Mouse (Mus musculus): ENCODE data around the gene Col4a2. TPM values are rescaled to one million over a fixed set of nuclear protein-coding genes. Genes with fewer than 3 reads are reported as not detected.

The Col4a2 gene
- polyA plus RNA-seq, 1 experiment from 2014 or later, result 11.8 TPM

DNA sequence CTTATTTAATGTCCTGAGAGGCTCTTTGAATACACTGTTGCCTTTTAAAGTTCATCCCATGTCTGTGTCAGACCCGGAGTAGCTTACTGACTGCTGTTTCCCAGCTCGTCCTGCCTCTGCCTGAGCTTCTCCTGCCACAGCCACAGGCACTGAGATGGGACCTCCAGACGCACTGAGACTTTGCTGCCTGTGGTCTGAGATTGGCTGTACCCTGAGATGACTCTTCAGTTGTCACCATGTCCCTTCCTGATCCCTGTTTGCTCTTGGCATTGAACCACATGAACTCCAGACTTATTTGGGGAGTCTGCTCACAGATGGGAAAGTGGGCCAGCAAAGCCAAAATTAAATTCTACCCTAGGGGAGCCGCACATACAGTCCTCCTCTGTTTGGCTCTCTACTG is 54.1 kb downstream of the Col4a2 start:
- H3K4me2 ChIP-seq, result no peak overlapping the region
- no peaks in the 10 kb centered on the region for H3K36me3 ChIP-seq
- 66% methylated on average over 4 of the region's 4 CpGs for WGBS (ENCODE audit: insufficient replicate concordance)
- H3K27me3 ChIP-seq (replicated peaks), result 0 out of 2 replicates have a peak, but pooled peaks cover 3% of the 10 kb centered on the region
- H3K27ac ChIP-seq, result no peak overlapping the region
- ATAC-seq, result no peak
- no peak overlapping the region for H3K9ac ChIP-seq
- no peak overlapping the region for H3K4me3 ChIP-seq
- no peaks in the 10 kb centered on the region; the same call in none of the 2 replicates for H3K4me1 ChIP-seq
- no peaks in the 10 kb centered on the region for H3K9me3 ChIP-seq (replicated peaks)

DNA sequence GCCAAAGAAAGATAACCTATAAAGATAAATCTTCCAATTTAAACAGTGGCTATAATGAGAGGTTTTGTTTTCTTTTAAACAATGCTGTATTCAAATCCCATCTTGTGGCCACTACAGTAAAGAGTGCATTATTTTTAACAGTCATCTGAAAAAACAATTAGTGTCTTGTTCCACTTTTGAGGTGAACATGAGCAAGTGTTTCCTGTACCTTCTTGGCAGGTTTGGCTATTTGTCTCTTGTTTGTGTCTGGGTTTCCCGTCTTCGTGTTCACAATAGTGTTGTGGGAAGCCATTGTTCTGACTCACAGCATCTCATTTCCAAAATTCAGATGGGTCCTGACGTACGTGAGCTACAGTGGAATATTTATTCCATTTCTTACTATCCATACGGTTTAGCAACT is 55.1 kb downstream of the Col4a2 start:
- Histone ChIP-seq H3K9ac (no peak overlapping the region), H3K27ac (no peak overlapping the region), H3K4me1 (no peaks in the 10 kb centered on the region; the same call in none of the 2 replicates), H3K36me3 (no peaks in the 10 kb centered on the region), H3K4me2 (no peak overlapping the region), H3K9me3 (replicated peaks) (no peaks in the 10 kb centered on the region), H3K27me3 (replicated peaks) (0 out of 2 replicates have a peak, but pooled peaks cover under 1% of the 10 kb centered on the region), H3K4me3 (no peak overlapping the region)
- no peak for ATAC-seq
- WGBS (ENCODE audit: insufficient replicate concordance), result 67% methylated on average over 5 of the region's 5 CpGs

DNA sequence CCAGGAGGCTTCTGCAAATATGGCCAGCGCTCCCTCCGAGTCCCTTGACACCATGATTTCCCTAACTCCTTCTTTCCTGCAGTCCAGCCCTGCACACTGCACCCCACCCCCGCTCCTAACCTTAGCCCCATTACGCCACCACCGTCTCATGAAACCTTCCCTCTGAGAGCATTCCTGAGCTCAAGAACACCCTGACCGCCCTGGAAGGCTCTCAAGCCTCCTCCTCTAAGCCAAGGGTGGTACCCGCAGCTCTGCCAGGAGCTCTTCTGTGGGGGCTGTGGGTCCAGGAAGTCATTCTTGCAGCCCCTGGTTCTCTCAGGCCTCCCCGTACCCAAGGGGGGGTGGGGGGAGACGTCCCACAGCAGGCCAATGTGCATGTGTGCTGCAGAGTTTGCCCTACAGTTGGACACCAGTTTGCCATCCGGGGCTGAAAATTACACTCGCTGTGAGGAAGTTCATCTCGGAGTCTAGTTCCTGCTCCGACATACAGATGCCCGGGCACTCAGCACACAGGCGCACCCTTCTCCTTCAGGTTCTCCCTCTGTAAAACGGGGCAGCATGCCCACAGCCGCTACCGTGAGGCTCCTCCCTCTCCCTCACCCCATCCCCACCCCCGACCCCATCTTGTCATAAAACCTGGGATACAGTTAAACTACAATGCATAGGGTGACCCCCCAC is 57.1 kb downstream of the Col4a2 start:
- no peak for ATAC-seq
- H3K4me1 ChIP-seq, result no peaks in the 10 kb centered on the region

DNA sequence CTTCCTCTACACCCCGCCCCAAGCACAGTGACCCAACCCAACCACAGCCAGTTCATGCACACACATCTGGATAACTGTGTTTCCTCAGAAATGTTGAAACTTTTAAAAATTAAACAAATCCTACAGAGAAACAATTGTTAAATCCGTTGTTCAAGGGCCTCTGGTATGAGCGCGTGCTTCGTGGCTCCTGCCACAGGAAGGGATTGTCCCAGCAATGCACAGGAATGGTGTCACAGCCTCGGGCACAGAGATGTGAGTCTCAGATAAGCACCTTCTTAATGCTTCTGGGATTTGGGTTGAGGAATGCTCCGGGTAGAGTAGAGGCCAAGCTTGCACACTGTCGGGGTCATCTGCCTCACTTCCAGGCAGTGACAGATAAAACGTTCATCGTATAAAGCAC is 58.7 kb downstream of the Col4a2 start:
- Histone ChIP-seq H3K4me1 (no peaks in the 10 kb centered on the region), H3K4me2 (no peak overlapping the region), H3K4me3 (no peak overlapping the region), H3K27ac (no peak overlapping the region), H3K36me3 (no peaks in the 10 kb centered on the region), H3K9me3 (replicated peaks) (no peaks in the 10 kb centered on the region), H3K27me3 (replicated peaks) (no peaks in the 10 kb centered on the region), H3K9ac (no peak overlapping the region)
- no peak for ATAC-seq
- 62% methylated on average over 10 of the region's 10 CpGs for WGBS (ENCODE audit: insufficient replicate concordance)

More for the DNA sequence above, 57.1 kb downstream of the Col4a2 start:
- Histone ChIP-seq H3K9me3 (replicated peaks) (no peaks in the 10 kb centered on the region), H3K4me2 (no peak overlapping the region), H3K4me3 (no peak overlapping the region), H3K27ac (no peak overlapping the region), H3K36me3 (no peaks in the 10 kb centered on the region), H3K27me3 (replicated peaks) (no peaks in the 10 kb centered on the region), H3K9ac (no peak overlapping the region)
- 74% methylated on average over 19 of the region's 19 CpGs for WGBS (ENCODE audit: insufficient replicate concordance)

DNA sequence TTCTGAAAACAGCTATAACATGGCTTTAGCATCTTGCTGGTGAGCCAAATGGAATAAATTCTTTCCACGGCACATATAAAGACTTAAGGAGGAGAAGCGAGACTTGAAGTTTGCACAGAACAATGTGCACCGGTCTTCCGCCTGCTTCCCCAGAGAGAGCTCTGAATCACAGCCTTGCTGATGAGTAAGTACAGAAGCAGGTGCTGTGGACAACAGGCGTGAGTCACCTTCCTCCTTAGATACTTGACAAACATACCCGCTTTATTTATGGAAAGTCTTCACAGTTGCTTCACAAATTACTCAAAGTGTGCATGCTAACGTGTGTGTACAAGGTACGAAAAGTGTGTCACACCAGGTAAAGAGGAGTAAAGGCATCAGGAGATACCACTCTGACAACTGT is 59.5 kb downstream of the Col4a2 start:
- Histone ChIP-seq H3K9ac (no peak overlapping the region), H3K9me3 (replicated peaks) (no peaks in the 10 kb centered on the region), H3K36me3 (no peaks in the 10 kb centered on the region), H3K4me2 (no peak overlapping the region), H3K4me1 (no peaks in the 10 kb centered on the region), H3K27me3 (replicated peaks) (no peaks in the 10 kb centered on the region), H3K4me3 (no peak overlapping the region), H3K27ac (no peak overlapping the region)
- WGBS (ENCODE audit: insufficient replicate concordance), result 75% methylated on average over 8 of the region's 8 CpGs
- ATAC-seq, result no peak

DNA sequence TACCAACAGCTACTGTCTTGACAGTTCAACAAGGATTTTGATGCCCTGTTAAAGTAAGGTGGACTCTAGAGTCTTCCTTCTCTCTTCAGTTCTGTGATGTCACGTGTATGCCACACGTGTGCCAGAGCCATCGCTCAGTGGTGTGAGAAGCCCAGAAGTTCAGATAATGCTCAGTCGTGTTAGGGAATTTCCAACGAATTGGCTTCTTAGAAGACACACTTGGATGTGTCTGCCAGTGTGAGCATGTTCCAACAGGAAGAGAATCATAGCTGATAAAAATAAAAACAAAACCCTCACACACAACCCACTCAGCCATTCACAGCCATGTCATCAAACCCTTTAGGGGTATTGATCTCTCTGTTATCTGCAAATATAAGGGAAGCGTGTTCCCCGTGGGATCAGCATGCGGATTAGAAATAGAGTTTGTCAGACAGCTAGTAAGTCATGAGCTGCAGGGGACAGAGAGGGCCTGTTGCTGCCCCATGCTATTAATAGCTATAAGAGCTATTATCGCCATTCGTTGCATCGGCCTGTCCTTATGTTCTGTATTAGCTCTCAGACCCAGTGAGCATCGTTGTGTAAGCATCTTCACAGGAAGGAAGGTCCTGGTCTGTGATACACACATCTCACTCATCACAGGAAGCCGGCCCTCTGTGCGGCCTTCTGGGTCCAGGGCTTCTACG is 61.2 kb downstream of the Col4a2 start:
- Histone ChIP-seq H3K4me3 (no peak overlapping the region), H3K9ac (no peak overlapping the region), H3K4me2 (no peak overlapping the region), H3K27ac (no peak overlapping the region), H3K36me3 (no peaks in the 10 kb centered on the region), H3K4me1 (no peaks in the 10 kb centered on the region), H3K9me3 (replicated peaks) (no peaks in the 10 kb centered on the region), H3K27me3 (replicated peaks) (no peaks in the 10 kb centered on the region)
- 71% methylated on average over 15 of the region's 15 CpGs for WGBS (ENCODE audit: insufficient replicate concordance)
- ATAC-seq, result no peak

DNA sequence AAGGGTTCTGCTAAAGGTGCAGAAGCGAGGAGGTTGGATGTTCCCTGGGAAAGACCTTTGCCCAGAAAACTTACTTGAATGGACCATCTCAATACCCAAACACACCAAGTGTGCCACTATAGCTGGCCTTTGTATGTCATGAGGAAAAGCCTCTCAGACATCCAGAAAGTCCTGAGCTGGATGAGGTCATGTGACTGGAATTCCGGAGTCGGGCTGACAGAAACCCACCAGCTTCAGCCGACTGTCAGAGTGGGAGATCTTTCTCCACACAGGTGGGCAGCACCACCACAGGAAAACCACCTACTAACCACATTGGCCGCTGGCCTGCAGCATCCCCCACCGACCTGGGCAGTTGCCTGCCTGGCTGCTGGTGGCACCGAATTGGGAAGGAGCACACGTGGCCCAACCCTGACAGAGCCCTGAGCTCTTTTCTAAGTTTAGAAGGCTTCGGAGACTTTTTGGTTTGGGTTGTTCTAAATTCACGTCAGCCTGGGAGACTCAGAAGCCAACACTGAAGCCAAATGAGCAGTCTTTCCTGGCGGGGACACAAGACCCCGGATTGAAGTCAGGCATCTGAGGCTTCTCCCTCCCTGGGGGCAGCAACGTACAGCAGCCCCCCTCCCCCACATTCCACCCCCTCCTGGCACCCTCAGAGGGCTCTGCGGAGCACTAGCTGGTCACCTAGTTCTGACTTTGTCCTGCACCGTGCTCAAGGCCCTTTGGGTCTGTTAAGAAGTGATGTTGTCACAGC is 61.9 kb downstream of the Col4a2 start:
- 61% methylated on average over 15 of the region's 15 CpGs for WGBS (ENCODE audit: insufficient replicate concordance)
- no peak overlapping the region for H3K27ac ChIP-seq

DNA sequence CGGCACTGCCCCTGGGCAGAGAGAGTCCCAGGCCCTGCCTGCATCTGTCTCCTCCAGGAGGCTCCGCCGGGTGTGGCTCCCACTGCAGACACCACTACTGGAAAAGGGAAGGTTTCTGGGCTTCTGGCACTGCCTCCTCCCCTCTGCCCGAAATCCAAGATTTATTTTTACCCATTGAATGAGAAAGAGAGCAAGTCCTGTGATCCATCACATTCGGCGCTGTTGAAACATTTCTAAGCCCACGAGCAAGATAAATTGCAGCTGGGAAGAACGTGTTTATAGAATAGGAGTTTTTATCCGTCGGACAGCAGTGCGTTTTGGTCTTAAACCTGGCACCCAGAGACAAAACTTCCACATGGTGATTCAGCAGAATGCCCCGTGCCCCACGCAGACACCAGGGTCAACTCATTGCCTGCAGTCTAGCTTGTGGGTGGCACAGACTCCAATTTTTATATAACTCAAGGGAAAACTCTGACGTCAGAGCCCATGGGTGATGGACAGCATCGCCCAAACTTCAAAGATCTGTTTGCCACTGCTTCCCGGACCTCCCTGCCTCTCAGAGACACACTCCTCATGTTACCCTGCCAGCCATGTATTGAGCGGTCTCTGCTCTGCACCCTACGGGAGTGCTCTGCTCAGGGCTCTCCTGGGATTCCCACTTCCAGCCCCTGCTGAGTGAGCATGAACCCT is 63.3 kb downstream of the Col4a2 start:
- ATAC-seq, result no peak
- 66% methylated on average over 18 of the region's 18 CpGs for WGBS (ENCODE audit: insufficient replicate concordance)

More for the DNA sequence above, 61.9 kb downstream of the Col4a2 start:
- H3K36me3 ChIP-seq, result no peaks in the 10 kb centered on the region
- H3K27me3 ChIP-seq (replicated peaks), result no peaks in the 10 kb centered on the region
- H3K4me3 ChIP-seq, result no peak overlapping the region
- no peak overlapping the region for H3K4me2 ChIP-seq
- H3K9me3 ChIP-seq (replicated peaks), result no peaks in the 10 kb centered on the region
- no peak for ATAC-seq
- no peak overlapping the region for H3K9ac ChIP-seq
- no peaks in the 10 kb centered on the region for H3K4me1 ChIP-seq

DNA sequence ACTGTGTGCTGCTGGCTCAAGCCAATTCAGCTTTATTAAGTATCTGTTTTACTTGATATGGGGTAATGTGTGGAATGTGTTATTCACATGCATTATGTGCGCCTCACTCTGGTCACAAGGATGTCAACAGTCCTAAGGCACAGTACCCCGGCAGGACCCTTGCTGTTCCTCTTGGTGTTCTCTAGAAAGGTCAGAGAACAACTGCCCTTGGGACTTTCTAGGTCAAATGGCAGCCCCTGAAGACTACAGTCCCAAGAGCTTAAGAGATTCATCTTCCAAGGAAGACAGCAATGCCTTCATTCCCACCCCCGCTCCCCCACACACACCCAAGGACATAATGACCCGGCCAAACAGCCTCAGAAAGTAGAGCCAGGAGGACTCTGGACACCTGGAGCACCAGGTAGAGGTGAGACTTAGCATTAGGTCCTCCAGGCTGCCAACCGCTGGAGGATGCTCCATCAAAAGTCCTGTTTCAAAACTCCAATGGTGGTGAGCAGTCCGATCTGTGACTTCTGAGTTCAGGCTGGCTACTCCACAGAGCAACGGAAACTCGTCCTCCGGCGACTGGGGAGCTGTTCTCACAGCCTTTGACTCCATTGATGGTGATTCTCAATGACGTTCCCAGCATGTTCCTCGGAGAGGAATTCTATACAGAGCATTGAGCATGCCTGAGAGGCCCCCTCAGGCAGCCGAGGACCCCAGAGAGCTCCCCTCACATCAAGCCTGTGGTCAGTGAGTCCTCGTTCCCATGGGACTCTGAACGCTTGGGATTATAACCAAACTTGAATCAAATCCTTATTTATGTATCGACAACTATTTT is 65.0 kb downstream of the Col4a2 start:
- ATAC-seq, result no peak
- Histone ChIP-seq H3K9me3 (replicated peaks) (no peaks in the 10 kb centered on the region), H3K27me3 (replicated peaks) (0 out of 2 replicates have a peak, but pooled peaks cover 5% of the 10 kb centered on the region), H3K4me1 (no peaks in the 10 kb centered on the region), H3K27ac (no peak overlapping the region), H3K36me3 (no peaks in the 10 kb centered on the region), H3K4me2 (no peak overlapping the region), H3K4me3 (no peak overlapping the region), H3K9ac (no peak overlapping the region)
- WGBS (ENCODE audit: insufficient replicate concordance), result 73% methylated on average over 16 of the region's 16 CpGs

More for the DNA sequence above, 63.3 kb downstream of the Col4a2 start:
- no peaks in the 10 kb centered on the region for H3K27me3 ChIP-seq (replicated peaks)
- H3K4me2 ChIP-seq, result no peak overlapping the region
- no peak overlapping the region for H3K27ac ChIP-seq
- no peaks in the 10 kb centered on the region for H3K9me3 ChIP-seq (replicated peaks)
- no peak overlapping the region for H3K9ac ChIP-seq
- H3K4me3 ChIP-seq, result no peak overlapping the region
- no peaks in the 10 kb centered on the region for H3K4me1 ChIP-seq
- no peaks in the 10 kb centered on the region for H3K36me3 ChIP-seq

DNA sequence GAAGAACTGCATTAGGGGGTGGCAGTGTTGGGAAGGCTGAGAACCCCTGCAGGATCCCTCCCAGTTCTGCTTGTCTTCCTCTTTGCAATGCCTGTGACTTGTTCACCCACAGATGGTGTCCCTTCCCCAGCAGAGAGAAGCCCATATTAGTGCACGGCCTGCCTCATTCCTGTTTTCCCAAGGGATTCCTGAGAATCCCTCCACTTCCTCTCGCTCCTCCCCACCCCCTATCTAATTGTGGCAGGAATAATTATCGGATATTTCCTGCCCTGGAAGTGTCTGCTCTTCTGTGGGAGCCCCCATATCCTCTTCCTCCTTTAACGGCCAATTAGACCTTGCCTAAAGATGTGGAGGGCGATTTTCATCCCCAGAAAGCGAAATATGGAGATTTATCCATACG is 67.0 kb downstream of the Col4a2 start:
- Histone ChIP-seq H3K4me2 (no peak overlapping the region), H3K36me3 (no peaks in the 10 kb centered on the region), H3K4me1 (no peaks in the 10 kb centered on the region), H3K4me3 (no peak overlapping the region), H3K9me3 (replicated peaks) (no peaks in the 10 kb centered on the region), H3K27me3 (replicated peaks) (0 out of 2 replicates have a peak, but pooled peaks cover 5% of the 10 kb centered on the region), H3K27ac (no peak overlapping the region), H3K9ac (no peak overlapping the region)
- 33% methylated on average over 7 of the region's 7 CpGs for WGBS (ENCODE audit: insufficient replicate concordance)
- ATAC-seq, result no peak

DNA sequence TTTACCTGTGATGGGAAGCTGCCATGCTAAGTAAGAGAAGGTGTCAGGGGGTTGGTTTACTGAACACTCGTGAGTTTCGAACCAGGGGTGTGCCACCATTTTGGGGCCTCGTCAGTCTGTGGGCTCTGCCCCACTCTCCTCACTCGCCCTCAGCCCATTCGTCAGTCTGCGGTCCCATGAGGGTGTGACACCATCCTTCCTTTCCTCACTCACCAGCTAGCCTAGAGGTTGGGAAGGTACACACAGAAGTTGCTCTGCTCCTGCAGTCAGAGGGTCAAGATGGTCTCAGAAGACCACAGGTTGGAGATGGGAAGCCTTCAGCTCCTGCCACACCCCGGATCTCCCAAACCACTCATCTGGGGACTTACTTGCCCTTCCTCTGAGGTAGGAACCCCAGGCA is 68.9 kb downstream of the Col4a2 start:
- H3K4me2 ChIP-seq, result no peak overlapping the region
- no peaks in the 10 kb centered on the region for H3K9me3 ChIP-seq (replicated peaks)
- ATAC-seq, result no peak
- H3K9ac ChIP-seq, result no peak overlapping the region
- H3K4me1 ChIP-seq, result no peaks in the 10 kb centered on the region
- no peaks in the 10 kb centered on the region for H3K36me3 ChIP-seq
- H3K4me3 ChIP-seq, result no peak overlapping the region
- H3K27ac ChIP-seq, result no peak overlapping the region
- WGBS (ENCODE audit: insufficient replicate concordance), result 80% methylated on average over 7 of the region's 7 CpGs
- 0 out of 2 replicates have a peak, but pooled peaks cover 5% of the 10 kb centered on the region for H3K27me3 ChIP-seq (replicated peaks)
